Mouse (Mus musculus): ENCODE results near the gene Trpm6.

GRCm38 (mm10) chr19:18828601-18829000, 78.8 kb downstream of the Trpm6 start:
- TF ChIP-seq CTCF (conservative IDR thresholded peaks at IDR 0.05; ENCODE audit: insufficient read depth, insufficient read length, low read depth, low read length) (no peak), POLR2A (IDR thresholded peaks at IDR 0.05; ENCODE audit: low read depth, low read length) (no peak)
